Mouse (Mus musculus): ENCODE results near the gene Dlk1.

- TF ChIP-seq GATA1 (IDR thresholded peaks at IDR 0.05; ENCODE audit: low read length), result no peak
- no peak for TF ChIP-seq TAL1 (IDR thresholded peaks at IDR 0.05; ENCODE audit: low read length)
Observed at GRCm38 (mm10) chr12:109473575-109473976, 21.0 kb downstream of the Dlk1 start.
